In the genomic region with DNA sequence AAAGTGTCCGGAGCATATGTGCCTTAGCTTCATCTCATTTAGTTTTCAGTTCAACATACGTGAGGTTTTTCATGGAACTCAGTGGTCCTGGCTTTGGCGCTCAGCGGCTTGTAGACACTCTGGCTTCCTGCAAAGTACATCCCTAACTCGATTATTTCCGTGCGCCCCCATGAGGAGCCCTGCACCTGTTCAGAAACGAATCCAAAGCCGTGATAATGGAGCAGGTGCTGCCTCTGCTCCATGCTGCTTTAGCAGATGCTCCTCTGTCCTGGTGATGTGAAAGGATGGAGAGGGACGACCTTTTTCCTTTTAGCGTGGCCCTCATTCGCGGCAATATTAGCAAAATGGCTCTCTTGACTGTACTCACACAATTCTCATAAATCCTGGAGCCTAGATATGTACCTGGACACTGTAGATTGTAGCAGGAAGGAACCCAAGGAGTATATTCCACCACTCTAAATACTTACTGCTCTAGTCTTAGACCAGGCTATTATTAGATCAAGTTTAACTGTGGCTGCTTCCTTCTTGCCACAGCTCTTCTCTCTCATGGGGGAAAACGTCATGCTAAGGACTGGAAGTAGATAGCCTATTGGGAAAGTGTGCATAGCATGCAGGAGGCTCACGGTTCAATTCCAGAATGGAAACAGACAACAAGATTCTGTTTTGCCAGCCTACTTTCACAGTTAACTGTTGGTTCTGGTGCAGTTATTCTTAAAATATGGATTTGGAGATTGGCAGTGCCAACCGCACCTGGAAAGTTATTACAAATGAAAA, we compare ENCODE assay signal across 21 mouse cellular contexts. TPM values are rescaled to one million over a fixed set of nuclear protein-coding genes. Genes with fewer than 3 reads are reported as not detected.
DNase-seq lines count a peak whose midpoint lies in the region; ATAC-seq and TF ChIP-seq lines count a peak whose summit lies in the region.
"Had no signal": no experiment of that assay in that cellular context is flagged by ENCODE, and none has a peak within 500 bp of the region (broad histone marks: within the 10 kb centered on the region; RNA-seq: fewer than 3 reads in every experiment).

No protein-coding gene starts in this region.

- WGBS in midbrain, postnatal 0 days = 74% methylated on average over 16 of the region's 16 CpGs
- WGBS in midbrain, embryonic 16.5 days = 71% methylated on average over 16 of the region's 16 CpGs
- 72% methylated on average over 16 of the region's 16 CpGs for WGBS in forebrain, embryonic 14.5 days

- peak; percentile 66 for DNase-seq in midbrain, postnatal 0 days (ENCODE audit: low spot score)
- DNase-seq in cerebellum, adult 9-10 months = peak; percentile 99
- DNase-seq in forebrain, embryonic 14.5 days (ENCODE audit: low spot score) = no peak
- no peak for DNase-seq in gastrocnemius, postnatal 25 days
- no peak for DNase-seq in urinary bladder, postnatal 4 days (ENCODE audit: low spot score in 2 of 2)
- DNase-seq: adrenal gland, postnatal 36 days; kidney, postnatal 4 days; layer of hippocampus, adult 9-11 months; lung, embryonic 14.5 days; right cerebral cortex, postnatal 14 days; thymus, adult 2 months had no signal

- no peaks in the 10 kb centered on the region for H3K4me1 ChIP-seq in midbrain, postnatal 0 days (ENCODE audit: insufficient read depth, low read length)
- H3K4me1 ChIP-seq in midbrain, embryonic 16.5 days (ENCODE audit: control insufficient read depth, insufficient read depth, low read length) = no peaks in the 10 kb centered on the region
- no peaks in the 10 kb centered on the region for H3K4me1 ChIP-seq in forebrain, embryonic 14.5 days (ENCODE audit: control insufficient read depth, insufficient read depth, low read length)
- H3K4me1 ChIP-seq: embryonic facial prominence, embryonic 15.5 days; limb, embryonic 15.5 days; midbrain, embryonic 12.5 days had no signal

- H3K9ac ChIP-seq in midbrain, postnatal 0 days (replicated peaks; ENCODE audit: low read length, poor library complexity, severe bottlenecking) = no peak overlapping the region
- no peak overlapping the region for H3K9ac ChIP-seq in midbrain, embryonic 16.5 days (ENCODE audit: low read depth, low read length)
- H3K9ac ChIP-seq in forebrain, embryonic 14.5 days (ENCODE audit: low read length) = no peak overlapping the region
- H3K9ac ChIP-seq: embryonic facial prominence, embryonic 15.5 days; hindbrain, embryonic 14.5 days; limb, embryonic 15.5 days; lung, embryonic 14.5 days; midbrain, embryonic 12.5 days had no signal

- no peaks in the 10 kb centered on the region for H3K27me3 ChIP-seq in midbrain, postnatal 0 days (ENCODE audit: insufficient read depth, low read length)
- H3K27me3 ChIP-seq in midbrain, embryonic 16.5 days (ENCODE audit: control insufficient read depth, insufficient read depth, low read depth, low read length) = no peaks in the 10 kb centered on the region
- no peaks in the 10 kb centered on the region for H3K27me3 ChIP-seq in forebrain, embryonic 14.5 days (replicated peaks; ENCODE audit: control insufficient read depth, insufficient read depth, low read length)
- H3K27me3 ChIP-seq: embryonic facial prominence, embryonic 15.5 days; limb, embryonic 15.5 days; midbrain, embryonic 12.5 days had no signal

- ATAC-seq in midbrain, postnatal 0 days (ENCODE audit: low FRiP score) = no peak
- no peak for ATAC-seq in midbrain, embryonic 16.5 days
- peak; percentile 94 for ATAC-seq in cerebellum, adult (ENCODE audit: insufficient number of reproducible peaks, low FRiP score, low TSS enrichment)
- ATAC-seq in forebrain, embryonic 14.5 days = no peak
- ATAC-seq: forebrain, embryonic 16.5 days had no signal

- H3K27ac ChIP-seq in midbrain, postnatal 0 days (ENCODE audit: low read depth, low read length) = no peak overlapping the region
- no peak overlapping the region for H3K27ac ChIP-seq in midbrain, embryonic 16.5 days (ENCODE audit: low read length)
- H3K27ac ChIP-seq in forebrain, embryonic 14.5 days (ENCODE audit: low read depth, low read length) = no peak overlapping the region
- H3K27ac ChIP-seq: embryonic facial prominence, embryonic 15.5 days; hindbrain, embryonic 14.5 days; limb, embryonic 15.5 days; midbrain, embryonic 12.5 days; stomach, postnatal 0 days had no signal

- no peaks in the 10 kb centered on the region for H3K9me3 ChIP-seq in midbrain, postnatal 0 days (ENCODE audit: low read length)
- H3K9me3 ChIP-seq in midbrain, embryonic 16.5 days (replicated peaks; ENCODE audit: control insufficient read depth, low read length, poor library complexity, severe bottlenecking) = no peaks in the 10 kb centered on the region
- no peaks in the 10 kb centered on the region for H3K9me3 ChIP-seq in forebrain, embryonic 14.5 days (replicated peaks; ENCODE audit: control insufficient read depth, low read length)
- H3K9me3 ChIP-seq: embryonic facial prominence, embryonic 15.5 days; limb, embryonic 15.5 days had no signal

- no peak overlapping the region for H3K4me2 ChIP-seq in midbrain, postnatal 0 days (ENCODE audit: low read depth, low read length, poor library complexity, severe bottlenecking)
- H3K4me2 ChIP-seq in midbrain, embryonic 16.5 days (ENCODE audit: low read length) = no peak overlapping the region
- no peak overlapping the region for H3K4me2 ChIP-seq in forebrain, embryonic 14.5 days (ENCODE audit: low read length)
- H3K4me2 ChIP-seq: embryonic facial prominence, embryonic 15.5 days; hindbrain, embryonic 14.5 days; limb, embryonic 15.5 days; lung, embryonic 14.5 days; midbrain, embryonic 12.5 days had no signal

- no peak for TF ChIP-seq CTCF in midbrain, postnatal 0 days (IDR thresholded peaks at IDR 0.05)

- no peak overlapping the region for H3K4me3 ChIP-seq in midbrain, postnatal 0 days (ENCODE audit: low read depth, low read length)
- no peak overlapping the region for H3K4me3 ChIP-seq in midbrain, embryonic 16.5 days (ENCODE audit: low read depth, low read length)
- H3K4me3 ChIP-seq in forebrain, embryonic 14.5 days (ENCODE audit: low read depth, low read length) = no peak overlapping the region
- H3K4me3 ChIP-seq: embryonic facial prominence, embryonic 15.5 days; limb, embryonic 15.5 days; midbrain, embryonic 12.5 days had no signal

- no peaks in the 10 kb centered on the region for H3K36me3 ChIP-seq in midbrain, postnatal 0 days (ENCODE audit: insufficient read depth, low read length)
- no peaks in the 10 kb centered on the region for H3K36me3 ChIP-seq in midbrain, embryonic 16.5 days (ENCODE audit: control insufficient read depth, insufficient read depth, low read length)
- H3K36me3 ChIP-seq in forebrain, embryonic 14.5 days (ENCODE audit: control insufficient read depth, insufficient read depth, low read length) = no peaks in the 10 kb centered on the region
- H3K36me3 ChIP-seq: embryonic facial prominence, embryonic 15.5 days; limb, embryonic 15.5 days; midbrain, embryonic 12.5 days had no signal

RNA-seq across cellular contexts. Expression of a gene that starts 8.6 kb away (rescaled TPM):
- total RNA-seq in midbrain, postnatal 0 days (2014; rRNA removed) = 44.1 and 51.6 TPM in 2 replicates
- 17.5 and 19.9 TPM in 2 replicates for polyA plus RNA-seq in midbrain, postnatal 0 days (2015; fragmentation: Nextera tagmentation; extraction: Ambion mirVana)
- 20.1 and 21.2 TPM in 2 replicates for polyA plus RNA-seq in midbrain, embryonic 16.5 days (2015; fragmentation: Nextera tagmentation; extraction: Ambion mirVana)
- 12.4 and 14.6 TPM in 2 replicates for polyA plus RNA-seq in forebrain, embryonic 14.5 days (2014; fragmentation: Nextera tagmentation; extraction: Ambion mirVana)
- total RNA-seq in gastrocnemius, postnatal 25 days (2021) = 10 to 100 TPM; 14.8 to 15.2 TPM

RNA-seq across cellular contexts. Expression of a gene that starts 9.5 kb away (rescaled TPM):
- 0.47 and 1.4 TPM in 2 replicates for total RNA-seq in midbrain, postnatal 0 days (2014; rRNA removed)
- 1.3 and 1.4 TPM in 2 replicates for polyA plus RNA-seq in midbrain, postnatal 0 days (2015; fragmentation: Nextera tagmentation; extraction: Ambion mirVana)
- 0.21 and 0.25 TPM in 2 replicates for polyA plus RNA-seq in midbrain, embryonic 16.5 days (2015; fragmentation: Nextera tagmentation; extraction: Ambion mirVana)
- polyA plus RNA-seq in forebrain, embryonic 14.5 days (2014; fragmentation: Nextera tagmentation; extraction: Ambion mirVana) = 0.48 and 0.58 TPM in 2 replicates
- under 1 TPM in 1 of 2 experiments, not detected in 1; 0.21 TPM for total RNA-seq in gastrocnemius, postnatal 25 days (2021)
- total RNA-seq: common myeloid progenitor, adult 5-6 weeks had no signal
- polyA plus RNA-seq: kidney, embryonic 14.5 days had no signal

RNA-seq across cellular contexts. Expression of a gene that starts 13.2 kb away (rescaled TPM):
- total RNA-seq in midbrain, postnatal 0 days (2014; rRNA removed) = 17.2 and 27.5 TPM in 2 replicates
- polyA plus RNA-seq in midbrain, postnatal 0 days (2015; fragmentation: Nextera tagmentation; extraction: Ambion mirVana) = 37.3 and 39.6 TPM in 2 replicates
- polyA plus RNA-seq in midbrain, embryonic 16.5 days (2015; fragmentation: Nextera tagmentation; extraction: Ambion mirVana) = 53.6 and 60.8 TPM in 2 replicates
- polyA plus RNA-seq in forebrain, embryonic 14.5 days (2014; fragmentation: Nextera tagmentation; extraction: Ambion mirVana) = 45.0 and 47.6 TPM in 2 replicates
- total RNA-seq in gastrocnemius, postnatal 25 days (2021) = 10 to 100 TPM; 16.2 to 19.2 TPM

Comparison
In these comparisons a context has a peak if more than half of its experiments do, and no peak if none do; other contexts are left out.
1. DNase-seq: peak in midbrain, postnatal 0 days (single experiment) and cerebellum, adult 9-10 months (single experiment); none in forebrain, embryonic 14.5 days (single experiment), gastrocnemius, postnatal 25 days (single experiment) and urinary bladder, postnatal 4 days (0 of 2).